Mouse (Mus musculus) left cerebral cortex, postnatal 36 days (tissue): ENCODE data around the gene Hid1. TPM values are rescaled to one million over a fixed set of nuclear protein-coding genes. Genes with fewer than 3 reads are reported as not detected.

Source experiments
- DNase-seq, 2 experiments: peaks; one replicate each; pipeline ENCODE4 v3.0.0; 2021 to 2022; ENCODE audit warnings: low spot score in 2 of 2, mixed read lengths in 1 of 2
- intact Hi-C: fragments of 180-260 bp; cut with DNase I; formaldehyde crosslinking; loops from one replicate; pipeline ENCODE4 v1.15.1; 2025
- total RNA-seq, 2 experiments: library from RNA; stranded (reverse); gene quantifications; 2 replicates each; pipeline ENCODE4 v1.2.3; 2021

Gene Hid1
- total RNA-seq, 2 experiments from 2014 or later = 106 to 107 TPM

DNA sequence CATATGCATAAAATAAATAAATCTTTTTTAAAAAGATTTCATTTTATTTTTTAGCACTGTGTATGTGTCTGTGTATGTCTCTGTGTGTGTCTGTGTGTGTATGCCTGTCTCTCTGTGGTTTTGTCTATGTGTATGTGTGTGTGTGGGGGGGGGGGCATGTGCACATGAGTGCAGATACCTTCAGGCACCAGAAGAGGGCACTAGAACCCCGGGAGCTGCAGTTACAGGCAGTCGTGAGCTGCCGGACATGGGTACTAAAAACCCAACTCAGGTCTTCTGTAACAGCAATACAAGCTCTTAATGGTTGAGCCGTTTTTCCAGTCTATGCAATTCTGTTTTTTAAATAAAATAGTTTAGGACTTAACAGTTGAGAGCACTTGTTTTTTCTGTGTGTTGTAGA lies 66.8 kb downstream of the Hid1 start:
- intact Hi-C loops = no loop called here
- DNase-seq = no peak

DNA sequence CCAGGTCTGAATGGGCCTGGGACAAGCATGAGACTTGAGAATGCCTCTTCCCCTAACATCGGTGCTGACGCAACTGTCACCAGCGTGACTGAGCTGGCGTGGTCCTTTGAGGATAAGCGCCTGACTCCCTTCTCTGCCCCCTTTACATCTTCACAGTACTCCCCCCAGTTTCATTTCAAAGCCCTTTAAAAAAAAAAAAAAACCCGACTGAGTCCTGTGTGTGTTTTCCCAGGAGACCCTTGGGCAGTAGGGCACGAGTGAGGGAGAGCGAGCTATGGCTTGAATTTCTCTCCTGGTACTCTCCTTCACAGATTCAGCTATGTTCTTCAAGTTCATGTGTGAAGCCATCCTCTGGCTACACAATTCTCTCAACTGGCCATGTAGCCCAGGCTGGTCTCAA lies 69.4 kb downstream of the Hid1 start:
- DNase-seq = no peak
- intact Hi-C loops = no loop called here

Other genes with a start within 250 kb of the Hid1 start
- gene Cd300lf, start 233.8 kb downstream of the Hid1 start, total RNA-seq = under 1 TPM; 0.44 to 0.48 TPM
- 10 to 100 TPM; 76.4 to 82.8 TPM for gene Slc9a3r1, start 204.4 kb downstream of the Hid1 start, total RNA-seq
- gene Tmem104, start 180.3 kb downstream of the Hid1 start, total RNA-seq = 10 to 100 TPM; 14.2 to 15.4 TPM
- 10 to 100 TPM; 25.2 to 30.1 TPM for gene Nat9, start 179.9 kb downstream of the Hid1 start, total RNA-seq
- gene Grin2c, start 100.5 kb downstream of the Hid1 start, total RNA-seq = 10 to 100 TPM; 38.6 to 42.5 TPM
- gene Fdxr, start 90.7 kb downstream of the Hid1 start, total RNA-seq = 10 to 100 TPM; 14.2 to 22.5 TPM
- gene Fads6, start 70.1 kb downstream of the Hid1 start, total RNA-seq = 10 to 100 TPM; 12.7 to 13.0 TPM
- 1 to 10 TPM; 1.1 to 2.1 TPM for gene Otop2, start 60.6 kb downstream of the Hid1 start, total RNA-seq
- under 1 TPM; 0.39 to 0.49 TPM for gene Ush1g, start 45.7 kb downstream of the Hid1 start, total RNA-seq
- gene Otop3, start 33.0 kb downstream of the Hid1 start, total RNA-seq = under 1 TPM in 1 of 2 experiments, not detected in 1; 0.12 TPM
- 10 to 100 TPM; 20.6 to 23.1 TPM for gene Cdr2l, start 14.2 kb upstream of the Hid1 start, total RNA-seq
- 100 to 1,000 TPM; 115 to 119 TPM for gene Mrpl58, start 36.0 kb upstream of the Hid1 start, total RNA-seq
- gene Atp5h, start 52.2 kb upstream of the Hid1 start, total RNA-seq = 100 to 1,000 TPM; 417 to 474 TPM
- gene Kctd2, start 52.4 kb upstream of the Hid1 start, total RNA-seq = 10 to 100 TPM; 72.0 to 79.2 TPM
- gene Trim80, start 72.8 kb upstream of the Hid1 start, total RNA-seq = not detected
- not detected for gene Slc16a5, start 94.7 kb upstream of the Hid1 start, total RNA-seq
- gene Armc7, start 107.9 kb upstream of the Hid1 start, total RNA-seq = 10 to 100 TPM; 13.0 to 13.5 TPM
- 10 to 100 TPM; 61.0 to 69.8 TPM for gene Nt5c, start 124.1 kb upstream of the Hid1 start, total RNA-seq
- gene Jpt1, start 146.6 kb upstream of the Hid1 start, total RNA-seq = 100 to 1,000 TPM; 143 to 159 TPM
- 100 to 1,000 TPM; 291 to 294 TPM for gene Sumo2, start 168.5 kb upstream of the Hid1 start, total RNA-seq
- 10 to 100 TPM; 41.6 to 49.9 TPM for gene Nup85, start 196.7 kb upstream of the Hid1 start, total RNA-seq
- 10 to 100 TPM; 49.8 to 57.9 TPM for gene Mrps7, start 236.2 kb upstream of the Hid1 start, total RNA-seq
- gene Gga3, start 236.3 kb upstream of the Hid1 start, total RNA-seq = 10 to 100 TPM; 70.2 to 74.3 TPM
- gene Mif4gd, start 245.2 kb upstream of the Hid1 start, total RNA-seq = 10 to 100 TPM; 15.1 to 18.1 TPM